Mouse (Mus musculus): ENCODE measurements around the gene Tiam1. TPM values are rescaled to one million over a fixed set of nuclear protein-coding genes. Genes with fewer than 3 reads are reported as not detected.

Tiam1 gene
- polyA plus RNA-seq, 1 experiment from 2014 or later = 30.4 TPM

DNA sequence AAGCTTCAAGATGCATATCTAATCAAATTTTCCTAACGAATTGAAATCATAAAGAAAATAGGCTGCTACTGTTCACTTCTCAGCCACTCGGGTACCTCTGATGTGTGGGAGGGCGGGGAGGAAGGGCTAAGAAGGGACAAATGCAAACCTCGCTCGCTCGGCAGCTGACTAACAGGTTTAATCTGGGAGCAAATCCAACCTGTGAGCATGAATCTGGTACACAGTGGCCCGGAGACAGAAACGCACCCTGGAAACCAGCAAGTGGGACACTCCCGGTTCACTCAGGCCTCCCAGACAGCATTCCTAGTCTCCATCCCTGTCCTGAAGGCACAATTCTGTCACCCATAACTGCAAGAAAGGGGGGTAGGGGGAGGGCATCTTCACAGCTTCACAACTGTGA, 244.4 kb downstream of the Tiam1 start:
- no peak overlapping the region for H3K4me3 ChIP-seq (replicated peaks)
- no peak overlapping the region for H3K9ac ChIP-seq (replicated peaks)
- 60% methylated on average over 9 of the region's 9 CpGs for WGBS
- H3K27me3 ChIP-seq = no peaks in the 10 kb centered on the region
- ATAC-seq = no peak
- H3K4me1 ChIP-seq (replicated peaks) = peaks cover 3% of the 10 kb centered on the region; the same call in 1 of the 2 replicates
- no peak overlapping the region for H3K4me2 ChIP-seq (replicated peaks)
- H3K27ac ChIP-seq = no peak overlapping the region
- H3K36me3 ChIP-seq = peaks cover 10% of the 10 kb centered on the region
- H3K9me3 ChIP-seq = no peaks in the 10 kb centered on the region

DNA sequence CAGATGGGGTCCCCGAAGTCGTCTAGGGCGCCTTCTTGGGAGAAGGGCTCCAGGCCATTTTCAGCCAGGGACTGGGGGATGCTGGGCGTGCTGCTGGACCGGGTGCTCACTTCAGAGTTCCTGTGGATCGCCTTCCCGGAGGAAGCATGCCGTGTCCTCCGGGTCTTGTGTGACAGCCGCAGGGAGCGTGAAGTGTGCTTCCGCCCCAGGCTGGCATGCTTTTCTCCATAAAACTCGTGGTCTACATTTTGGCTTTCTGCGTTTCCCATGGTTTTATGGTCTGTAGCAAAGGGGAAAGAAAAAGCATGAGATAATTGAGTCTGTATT, 245.3 kb downstream of the Tiam1 start:
- Histone ChIP-seq H3K4me2 (replicated peaks) (no peak overlapping the region), H3K27ac (no peak overlapping the region), H3K9ac (replicated peaks) (no peak overlapping the region), H3K4me3 (replicated peaks) (no peak overlapping the region), H3K9me3 (peaks cover 5% of the 10 kb centered on the region; the same call in 1 of the 2 replicates), H3K27me3 (no peaks in the 10 kb centered on the region), H3K4me1 (replicated peaks) (peaks cover 3% of the 10 kb centered on the region; the same call in 1 of the 2 replicates), H3K36me3 (peaks cover 10% of the 10 kb centered on the region)
- ATAC-seq = no peak
- WGBS = 93% methylated on average over 14 of the region's 14 CpGs

DNA sequence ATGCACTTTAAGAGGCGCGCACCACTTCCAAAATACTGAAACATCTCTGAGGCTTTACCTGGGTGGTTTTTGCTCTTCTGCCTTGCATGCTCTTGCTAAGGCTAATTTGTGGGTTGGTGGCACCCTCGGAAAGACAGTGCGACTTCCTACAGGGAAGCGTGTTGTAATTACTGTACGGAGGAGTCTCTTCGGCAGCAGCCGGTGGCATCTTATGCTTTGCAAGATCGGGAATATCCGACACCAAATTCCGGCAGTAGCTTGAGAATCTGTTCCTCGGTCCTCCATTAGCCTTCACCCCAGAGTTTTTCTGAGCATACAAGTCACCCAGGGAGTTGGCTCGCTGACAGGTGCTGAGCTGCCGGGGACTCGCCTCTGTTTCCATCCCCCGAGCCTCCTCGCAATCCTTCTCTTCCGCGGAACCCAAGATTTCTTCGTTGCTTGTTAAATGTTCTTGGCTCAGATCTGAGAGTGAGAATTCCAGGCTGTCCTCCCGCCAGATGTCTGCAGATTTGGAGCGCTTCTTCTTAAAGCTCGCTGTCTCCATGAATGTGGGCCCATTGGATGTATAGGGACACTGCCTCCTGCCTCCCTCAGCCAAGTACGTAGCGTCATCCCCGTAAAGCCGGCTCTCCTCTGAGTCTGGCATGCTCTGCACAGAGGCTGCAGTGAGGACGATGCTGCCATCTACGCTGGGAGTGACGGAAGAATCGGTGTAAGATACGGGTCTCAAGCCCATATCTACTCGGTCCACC, 245.8 kb downstream of the Tiam1 start:
- Histone ChIP-seq H3K9ac (replicated peaks) (no peak overlapping the region), H3K27me3 (no peaks in the 10 kb centered on the region), H3K4me3 (replicated peaks) (no peak overlapping the region), H3K27ac (no peak overlapping the region), H3K9me3 (peaks cover 5% of the 10 kb centered on the region; the same call in 1 of the 2 replicates), H3K4me1 (replicated peaks) (peaks cover 3% of the 10 kb centered on the region; the same call in 1 of the 2 replicates), H3K36me3 (peaks cover 10% of the 10 kb centered on the region), H3K4me2 (replicated peaks) (no peak overlapping the region)
- ATAC-seq = no peak
- WGBS = 89% methylated on average over 33 of the region's 33 CpGs

DNA sequence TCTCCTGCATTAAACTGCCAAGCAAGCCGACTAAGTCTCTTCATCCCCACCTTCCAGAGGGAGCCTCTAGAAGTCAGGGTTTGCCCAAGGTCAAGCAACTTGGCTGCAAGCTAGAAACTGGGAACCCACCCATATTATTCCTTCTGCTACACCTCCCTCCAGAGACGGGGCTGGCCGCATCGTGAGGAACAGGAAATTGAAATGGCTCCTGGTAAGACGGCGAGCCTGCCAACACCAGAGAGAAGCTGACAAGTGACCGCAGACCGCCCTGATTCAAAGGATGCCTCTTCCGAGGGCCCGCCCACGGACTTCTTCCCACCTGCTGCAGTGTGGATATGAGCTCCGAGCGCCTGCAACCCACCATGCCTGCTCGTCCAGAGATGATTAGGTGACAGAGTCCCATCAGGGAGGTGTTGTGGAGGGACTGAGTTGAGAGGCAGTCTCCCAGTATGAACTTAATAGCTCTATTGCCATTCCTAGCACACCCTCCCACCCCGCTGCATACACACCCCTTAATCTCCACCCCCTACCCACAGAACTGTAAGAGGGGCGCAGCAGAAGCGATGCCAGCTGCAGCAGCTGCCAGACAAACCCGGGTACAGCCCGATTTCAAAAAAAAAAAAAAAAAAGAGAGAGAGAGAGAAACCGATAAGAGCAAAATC, 246.6 kb downstream of the Tiam1 start:
- no peak for ATAC-seq

DNA sequence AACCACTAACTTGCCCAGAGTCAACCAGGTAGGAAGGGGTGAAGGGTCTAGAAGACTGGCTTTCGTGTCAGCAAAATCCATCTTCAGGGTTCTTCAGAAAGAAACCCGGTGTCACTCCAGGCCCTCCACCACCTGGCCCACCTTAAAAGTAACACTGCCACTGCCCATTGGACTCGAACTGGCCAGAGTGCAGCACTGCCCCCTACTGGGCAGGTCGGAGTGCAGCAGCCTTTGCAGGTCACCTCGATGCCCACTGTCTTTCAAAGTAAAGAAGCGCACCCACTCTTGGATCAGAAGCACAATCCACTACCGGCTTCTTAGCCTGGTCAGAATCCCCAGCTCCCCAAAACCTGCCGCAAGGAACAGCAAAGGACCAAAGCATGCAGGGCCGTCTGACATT, 247.2 kb downstream of the Tiam1 start:
- no peak overlapping the region for H3K27ac ChIP-seq

More for the DNA sequence above, 246.6 kb downstream of the Tiam1 start:
- no peak overlapping the region for H3K9ac ChIP-seq (replicated peaks)
- H3K4me3 ChIP-seq (replicated peaks) = no peak overlapping the region
- peaks cover 5% of the 10 kb centered on the region; the same call in 1 of the 2 replicates for H3K9me3 ChIP-seq
- WGBS = 86% methylated on average over 20 of the region's 20 CpGs
- peaks cover 10% of the 10 kb centered on the region for H3K36me3 ChIP-seq
- no peak overlapping the region for H3K27ac ChIP-seq
- peaks cover 3% of the 10 kb centered on the region; the same call in 1 of the 2 replicates for H3K4me1 ChIP-seq (replicated peaks)
- H3K4me2 ChIP-seq (replicated peaks) = no peak overlapping the region
- H3K27me3 ChIP-seq = no peaks in the 10 kb centered on the region

DNA sequence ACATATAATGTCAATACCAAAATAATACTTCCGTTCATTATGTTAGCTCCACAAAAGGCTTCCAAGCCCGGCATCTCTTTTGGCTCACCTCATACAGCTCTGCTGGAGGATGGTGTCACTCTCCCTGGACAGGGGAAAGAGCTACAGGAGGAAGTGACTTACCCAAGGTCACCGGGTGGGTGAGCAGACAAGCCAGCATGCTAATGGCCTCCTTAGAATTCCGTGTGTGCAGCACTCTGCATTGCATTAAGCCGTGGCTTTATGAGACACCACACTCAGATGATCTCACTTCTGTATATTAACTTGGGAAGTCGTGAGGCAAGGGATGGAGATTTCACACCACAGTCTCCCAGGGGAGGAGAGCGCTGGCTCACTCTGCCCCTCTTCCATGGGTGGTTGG, 248.3 kb downstream of the Tiam1 start:
- Histone ChIP-seq H3K4me1 (replicated peaks) (peaks cover 9% of the 10 kb centered on the region), H3K27me3 (no peaks in the 10 kb centered on the region), H3K27ac (no peak overlapping the region), H3K4me2 (replicated peaks) (no peak overlapping the region), H3K9me3 (peaks cover 5% of the 10 kb centered on the region; the same call in 1 of the 2 replicates), H3K36me3 (peaks cover 10% of the 10 kb centered on the region), H3K9ac (replicated peaks) (no peak overlapping the region), H3K4me3 (replicated peaks) (no peak overlapping the region)
- 76% methylated on average over 7 of the region's 7 CpGs for WGBS
- no peak for ATAC-seq

More for the DNA sequence above, 247.2 kb downstream of the Tiam1 start:
- H3K9me3 ChIP-seq = peaks cover 5% of the 10 kb centered on the region; the same call in 1 of the 2 replicates
- H3K27me3 ChIP-seq = no peaks in the 10 kb centered on the region
- H3K4me3 ChIP-seq (replicated peaks) = no peak overlapping the region
- 79% methylated on average over 9 of the region's 9 CpGs for WGBS
- no peak for ATAC-seq
- peaks cover 3% of the 10 kb centered on the region; the same call in 1 of the 2 replicates for H3K4me1 ChIP-seq (replicated peaks)
- no peak overlapping the region for H3K9ac ChIP-seq (replicated peaks)
- H3K4me2 ChIP-seq (replicated peaks) = no peak overlapping the region
- H3K36me3 ChIP-seq = peaks cover 10% of the 10 kb centered on the region

DNA sequence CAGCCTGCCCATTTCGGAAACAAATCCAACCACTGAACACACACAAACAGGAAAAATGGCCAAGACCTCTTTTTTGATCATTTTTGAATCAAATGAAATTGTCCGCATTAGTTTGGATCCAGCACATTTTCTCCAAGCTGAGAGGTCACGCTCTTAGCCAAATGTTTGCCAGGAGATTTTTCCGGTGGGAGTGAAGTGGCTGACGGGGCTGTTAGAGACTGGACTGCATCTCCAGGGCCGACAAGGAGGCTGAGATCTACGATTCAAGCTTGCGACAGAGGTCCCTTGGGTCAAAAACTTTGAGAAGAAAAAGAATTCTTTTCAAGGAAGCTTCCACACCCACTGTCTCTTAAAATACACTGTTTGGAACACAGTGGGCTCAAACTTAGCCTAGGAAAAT, 248.8 kb downstream of the Tiam1 start:
- Histone ChIP-seq H3K27ac (no peak overlapping the region), H3K27me3 (no peaks in the 10 kb centered on the region), H3K4me1 (replicated peaks) (peaks cover 13% of the 10 kb centered on the region), H3K4me3 (replicated peaks) (no peak overlapping the region), H3K4me2 (replicated peaks) (no peak overlapping the region), H3K9me3 (peaks cover 5% of the 10 kb centered on the region; the same call in 1 of the 2 replicates), H3K36me3 (peaks cover 10% of the 10 kb centered on the region), H3K9ac (replicated peaks) (no peak overlapping the region)
- ATAC-seq = no peak
- 86% methylated on average over 8 of the region's 8 CpGs for WGBS

DNA sequence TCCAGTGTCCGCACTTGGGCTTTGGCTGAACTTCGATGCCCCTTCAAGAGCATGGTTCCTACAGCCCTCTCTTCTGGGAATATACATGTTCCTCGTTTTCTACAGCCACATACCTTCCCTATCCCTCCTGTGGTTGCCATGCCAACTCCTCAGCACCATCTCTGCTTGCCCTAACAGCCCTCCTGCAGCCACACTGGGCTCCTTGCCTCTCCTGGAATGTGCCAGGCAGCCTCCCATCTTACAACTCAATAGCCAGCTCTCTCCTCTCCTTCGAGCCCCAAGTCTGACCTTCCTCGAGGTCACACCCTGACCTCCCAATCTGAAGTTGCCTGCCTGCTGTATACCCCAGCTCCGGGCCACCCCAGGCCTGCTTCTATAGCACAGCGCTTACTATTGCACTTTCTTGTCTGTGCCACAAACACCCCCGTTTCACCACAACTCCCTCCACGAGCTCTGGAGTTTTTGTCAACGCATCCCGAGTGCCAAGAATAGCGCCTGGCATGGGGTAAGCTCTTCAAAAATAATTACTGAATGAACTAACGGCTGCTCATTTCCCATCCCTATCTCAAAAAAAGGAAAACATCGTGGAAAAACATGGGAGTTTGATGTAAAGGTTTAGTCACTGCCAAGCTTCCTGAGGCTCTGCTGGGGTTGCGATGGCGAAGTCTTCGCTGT, 252.9 kb downstream of the Tiam1 start:
- peaks cover 5% of the 10 kb centered on the region; the same call in 1 of the 2 replicates for H3K9me3 ChIP-seq
- 70% methylated on average over 17 of the region's 17 CpGs for WGBS
- H3K4me2 ChIP-seq (replicated peaks) = no peak overlapping the region
- no peaks in the 10 kb centered on the region for H3K27me3 ChIP-seq
- 0 out of 2 replicates have a peak, but pooled peaks have one; percentile 14 for ATAC-seq
- H3K9ac ChIP-seq (replicated peaks) = no peak overlapping the region
- H3K27ac ChIP-seq = no peak overlapping the region
- H3K4me1 ChIP-seq (replicated peaks) = peaks cover 19% of the 10 kb centered on the region
- no peaks in the 10 kb centered on the region for H3K36me3 ChIP-seq
- no peak overlapping the region for H3K4me3 ChIP-seq (replicated peaks)

DNA sequence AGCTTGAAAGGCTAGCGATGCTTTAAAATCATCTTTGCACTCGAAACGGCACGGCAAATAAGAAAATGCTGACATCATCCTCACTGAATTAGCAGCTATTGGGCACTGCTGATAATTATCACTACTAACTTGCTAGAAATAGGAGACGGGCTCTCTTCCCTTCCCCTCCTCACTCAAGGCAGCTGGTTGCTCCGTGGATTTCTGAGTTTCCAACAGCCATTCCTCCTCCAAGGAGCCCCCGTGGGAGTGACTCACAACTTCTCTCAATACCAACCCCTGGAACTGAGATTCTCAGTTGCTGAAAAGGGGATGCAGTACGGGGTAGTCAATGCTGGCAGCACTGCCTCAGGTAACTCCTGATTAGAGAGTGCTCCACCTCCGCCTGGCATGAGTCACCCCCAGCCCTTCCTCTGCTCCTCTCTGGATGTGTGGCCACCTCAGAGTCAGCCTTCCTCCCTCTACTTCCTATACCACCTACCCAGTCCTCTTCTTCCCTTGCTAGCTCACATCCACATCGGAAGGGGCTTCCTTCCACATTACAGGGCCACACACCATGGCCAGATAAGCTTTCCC, 253.6 kb downstream of the Tiam1 start:
- peaks cover 16% of the 10 kb centered on the region for H3K4me1 ChIP-seq (replicated peaks)
- no peaks in the 10 kb centered on the region for H3K36me3 ChIP-seq
- 70% methylated on average over 10 of the region's 10 CpGs for WGBS
- H3K4me3 ChIP-seq (replicated peaks) = no peak overlapping the region
- H3K4me2 ChIP-seq (replicated peaks) = no peak overlapping the region
- H3K27ac ChIP-seq = no peak overlapping the region
- H3K9ac ChIP-seq (replicated peaks) = no peak overlapping the region
- peaks cover 5% of the 10 kb centered on the region; the same call in 1 of the 2 replicates for H3K9me3 ChIP-seq
- ATAC-seq = 0 out of 2 replicates have a peak, but pooled peaks have one; percentile 19
- H3K27me3 ChIP-seq = no peaks in the 10 kb centered on the region

DNA sequence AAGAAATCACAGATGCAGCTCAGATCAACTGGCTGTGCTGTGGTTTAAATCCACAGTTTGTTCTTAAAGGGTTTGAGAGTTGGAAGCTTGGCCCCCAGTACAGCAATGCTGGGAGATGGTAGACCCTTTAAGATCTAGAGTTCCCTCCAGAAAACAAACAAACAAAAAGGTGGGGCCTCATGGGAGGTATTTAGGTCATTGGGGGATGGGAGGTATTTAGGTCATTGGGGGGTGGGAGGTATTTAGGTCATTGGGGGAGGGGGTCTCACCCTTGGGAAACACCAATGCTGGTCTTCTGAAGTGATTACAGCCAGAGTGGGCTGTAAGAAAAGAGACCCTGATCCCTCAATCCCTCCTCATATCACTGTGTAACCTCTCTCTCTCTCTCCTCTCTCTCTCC, 257.0 kb downstream of the Tiam1 start:
- H3K9ac ChIP-seq (replicated peaks) = no peak overlapping the region
- H3K27me3 ChIP-seq = no peaks in the 10 kb centered on the region
- H3K4me2 ChIP-seq (replicated peaks) = no peak overlapping the region
- ATAC-seq = no peak
- H3K9me3 ChIP-seq = no peaks in the 10 kb centered on the region
- no peak overlapping the region for H3K27ac ChIP-seq
- H3K36me3 ChIP-seq = peaks cover 8% of the 10 kb centered on the region
- H3K4me1 ChIP-seq (replicated peaks) = peaks cover 16% of the 10 kb centered on the region
- H3K4me3 ChIP-seq (replicated peaks) = no peak overlapping the region

DNA sequence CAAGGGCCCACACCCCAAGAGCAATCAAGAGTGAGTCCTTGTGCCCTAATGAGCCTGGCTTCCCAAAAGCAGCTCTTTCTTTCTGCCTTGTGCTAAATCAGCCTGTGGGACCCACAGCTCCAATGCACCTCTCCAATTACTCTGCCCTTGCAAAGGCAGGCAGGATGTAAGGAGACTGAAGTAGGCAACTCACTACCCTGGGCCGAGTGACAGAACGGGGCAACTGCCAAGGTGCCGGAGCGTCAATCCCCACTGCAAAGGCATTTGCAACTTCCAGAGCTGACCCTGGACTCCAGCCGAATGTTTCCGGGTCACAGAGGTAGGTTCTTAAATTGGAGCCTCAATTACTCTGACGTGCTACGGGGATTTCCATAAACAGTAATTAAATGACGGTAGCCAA, 257.9 kb downstream of the Tiam1 start:
- WGBS = 85% methylated on average over 9 of the region's 9 CpGs
- peaks cover 8% of the 10 kb centered on the region for H3K36me3 ChIP-seq
- H3K9me3 ChIP-seq = no peaks in the 10 kb centered on the region
- no peak overlapping the region for H3K9ac ChIP-seq (replicated peaks)
- H3K4me3 ChIP-seq (replicated peaks) = no peak overlapping the region
- no peak overlapping the region for H3K27ac ChIP-seq
- H3K4me2 ChIP-seq (replicated peaks) = no peak overlapping the region
- no peak for ATAC-seq
- H3K27me3 ChIP-seq = no peaks in the 10 kb centered on the region
- peaks cover 14% of the 10 kb centered on the region for H3K4me1 ChIP-seq (replicated peaks)

DNA sequence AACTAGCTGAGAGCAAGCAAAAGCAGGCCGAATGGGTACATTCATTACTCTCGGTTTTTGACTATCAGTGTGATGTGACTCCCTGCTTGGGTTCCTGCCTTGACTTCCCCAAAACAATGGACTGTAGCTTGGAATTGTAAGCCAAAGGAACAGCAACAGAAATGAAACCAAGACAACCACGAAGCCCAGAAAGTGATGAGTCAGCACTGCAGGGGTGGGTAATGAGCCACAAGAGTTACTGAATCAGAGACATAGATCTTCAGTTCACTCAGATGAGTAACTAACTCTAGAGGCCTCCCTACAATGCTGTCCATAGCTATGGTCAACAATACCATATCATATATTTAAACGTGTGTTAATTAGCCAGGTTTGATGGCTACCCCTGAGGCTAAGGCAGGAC, 259.7 kb downstream of the Tiam1 start:
- no peaks in the 10 kb centered on the region for H3K27me3 ChIP-seq
- no peak overlapping the region for H3K4me2 ChIP-seq (replicated peaks)
- no peak overlapping the region for H3K9ac ChIP-seq (replicated peaks)
- H3K4me1 ChIP-seq (replicated peaks) = no peaks in the 10 kb centered on the region; the same call in 1 of the 2 replicates
- ATAC-seq = no peak
- H3K27ac ChIP-seq = no peak overlapping the region
- H3K4me3 ChIP-seq (replicated peaks) = no peak overlapping the region
- no peaks in the 10 kb centered on the region for H3K9me3 ChIP-seq
- peaks cover 8% of the 10 kb centered on the region for H3K36me3 ChIP-seq
- 98% methylated on average over 4 of the region's 4 CpGs for WGBS

All from midbrain, embryonic 13.5 days (tissue).